Mouse (Mus musculus): ENCODE data around the gene Trim72.

DNA sequence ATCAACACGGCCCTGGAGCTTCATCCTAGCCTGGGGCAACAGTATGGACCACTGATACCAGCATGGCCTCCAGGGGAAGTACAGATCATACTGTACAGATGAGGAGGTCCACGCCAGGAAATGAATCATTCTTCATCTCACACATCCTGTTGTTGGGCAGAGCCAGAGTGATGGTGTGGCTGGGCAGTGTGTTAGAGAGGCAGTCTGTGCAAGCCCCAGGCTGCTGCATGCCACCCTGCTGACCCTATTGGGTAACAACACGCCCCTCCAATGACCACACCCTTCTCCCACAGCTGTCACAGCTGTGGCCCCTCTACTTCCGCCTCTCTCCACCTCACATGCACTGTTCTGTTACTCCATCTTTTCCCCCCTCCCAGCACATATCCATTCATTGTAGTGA, 47.0 kb downstream of the Trim72 start:
- TF ChIP-seq POLR2A (IDR thresholded peaks at IDR 0.05; ENCODE audit: control insufficient read depth in 1 of 2, insufficient read depth in 1 of 2, low read depth in 1 of 2, low read length in 2 of 2, poor library complexity in 1 of 2) = no peak
- TF ChIP-seq UBTF (IDR thresholded peaks at IDR 0.05; ENCODE audit: borderline replicate concordance, insufficient read depth, low read depth, low read length) = no peak
- TF ChIP-seq NELFE (IDR thresholded peaks at IDR 0.05; ENCODE audit: low read depth, low read length) = no peak
- TF ChIP-seq MYC (IDR thresholded peaks at IDR 0.05; ENCODE audit: low read depth, low read length) = 0 out of 2 replicates have a peak, but pooled peaks have one; percentile 35

Measured in MEL (cell line).